In the genomic region with DNA sequence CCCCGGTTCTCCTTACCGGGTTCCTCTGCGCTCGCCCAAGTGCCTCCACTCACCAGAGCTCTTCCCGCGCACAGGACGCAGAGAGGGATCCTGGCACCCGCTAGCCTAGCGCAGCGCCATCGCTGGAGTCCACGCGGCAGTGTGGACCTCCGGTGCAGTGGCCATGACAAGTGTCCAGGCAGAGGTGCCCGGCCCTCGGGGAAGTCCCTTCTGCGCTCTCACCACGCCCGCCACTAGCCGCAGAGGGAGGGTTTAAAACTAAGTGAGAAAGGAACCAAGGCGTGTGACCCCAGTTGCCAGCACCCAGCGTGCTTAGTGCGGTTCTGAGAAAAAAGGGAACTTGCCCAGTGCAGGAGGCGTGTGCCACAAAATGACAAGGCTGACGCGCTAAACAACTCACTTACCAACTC, we compare ENCODE assay signal across 8 mouse cellular contexts. TPM values are rescaled to one million over a fixed set of nuclear protein-coding genes. Genes with fewer than 3 reads are reported as not detected.
DNase-seq lines count a peak whose midpoint lies in the region; ATAC-seq and TF ChIP-seq lines count a peak whose summit lies in the region.

A gene (minus strand): TSS at position 207 of the 410 bp plus-strand sequence.

- peak within 1 kb of the TSS; percentile 67 for H3K4me2 ChIP-seq in forebrain, embryonic 12.5 days
- H3K4me2 ChIP-seq in hindbrain, embryonic 12.5 days (replicated peaks), result peak within 1 kb of the TSS; percentile 53
- H3K4me2 ChIP-seq in lung, embryonic 15.5 days, result peak within 1 kb of the TSS; percentile 48
- H3K4me2 ChIP-seq in neural tube, embryonic 13.5 days, result peak within 1 kb of the TSS; percentile 54

- no peaks in the 10 kb centered on the region for H3K4me1 ChIP-seq in MEL (ENCODE audit: control insufficient read depth in 1 of 2, insufficient read depth in 2 of 2, low read length in 2 of 2)
- H3K4me1 ChIP-seq in forebrain, embryonic 12.5 days, result peaks cover 6% of the 10 kb centered on the region
- peaks cover 6% of the 10 kb centered on the region; the same call in 1 of the 2 replicates for H3K4me1 ChIP-seq in hindbrain, embryonic 12.5 days
- H3K4me1 ChIP-seq in lung, embryonic 15.5 days, result no peaks in the 10 kb centered on the region
- peaks cover 7% of the 10 kb centered on the region; the same call in 1 of the 2 replicates for H3K4me1 ChIP-seq in neural tube, embryonic 13.5 days (replicated peaks)

- ATAC-seq in forebrain, embryonic 12.5 days (ENCODE audit: low FRiP score), result peak; percentile 33; the same call in 1 of the 2 replicates
- no peak for ATAC-seq in hindbrain, embryonic 12.5 days (ENCODE audit: low FRiP score)
- no peak for ATAC-seq in lung, embryonic 15.5 days (ENCODE audit: borderline replicate concordance, extremely low read depth, low FRiP score, low TSS enrichment)
- ATAC-seq in neural tube, embryonic 13.5 days (ENCODE audit: low read depth), result no peak

- no peaks in the 10 kb centered on the region for H3K9me3 ChIP-seq in MEL (replicated peaks; ENCODE audit: insufficient read depth, low read length)
- H3K9me3 ChIP-seq in forebrain, embryonic 12.5 days, result no peaks in the 10 kb centered on the region
- H3K9me3 ChIP-seq in hindbrain, embryonic 12.5 days (replicated peaks), result no peaks in the 10 kb centered on the region
- no peaks in the 10 kb centered on the region for H3K9me3 ChIP-seq in lung, embryonic 15.5 days
- no peaks in the 10 kb centered on the region for H3K9me3 ChIP-seq in neural tube, embryonic 13.5 days

- H3K27me3 ChIP-seq in MEL (ENCODE audit: control insufficient read depth in 1 of 2, insufficient read depth in 2 of 2, low read length in 2 of 2), result peaks cover 0 to 2% of the 10 kb centered on the region in 2 experiments; a peak in 3 of 4 replicates
- peaks cover 9% of the 10 kb centered on the region for H3K27me3 ChIP-seq in forebrain, embryonic 12.5 days
- peaks cover 12% of the 10 kb centered on the region for H3K27me3 ChIP-seq in hindbrain, embryonic 12.5 days
- peaks cover 17% of the 10 kb centered on the region for H3K27me3 ChIP-seq in lung, embryonic 15.5 days
- H3K27me3 ChIP-seq in neural tube, embryonic 13.5 days, result peaks cover 14% of the 10 kb centered on the region

- peak within 1 kb of the TSS; percentile 26; the same call in 1 of the 2 replicates for H3K9ac ChIP-seq in MEL (ENCODE audit: control insufficient read depth, low read depth, low read length, poor library complexity, severe bottlenecking)
- H3K9ac ChIP-seq in forebrain, embryonic 12.5 days, result no peak within 1 kb of the TSS
- H3K9ac ChIP-seq in hindbrain, embryonic 12.5 days, result no peak within 1 kb of the TSS
- H3K9ac ChIP-seq in lung, embryonic 15.5 days, result no peak within 1 kb of the TSS
- H3K9ac ChIP-seq in neural tube, embryonic 13.5 days, result 0 out of 2 replicates have a peak within 1 kb of the TSS, but pooled peaks have one; percentile 22

- peak; percentile 10 for DNase-seq in adrenal gland, adult 2 months
- DNase-seq in adrenal gland, postnatal 4 days (ENCODE audit: low spot score in 2 of 2), result no peak
- DNase-seq in MEL (ENCODE audit: low read depth, low spot score), result peak; percentile 80
- DNase-seq in cerebellum, adult 11-12 months, result no peak

- WGBS in forebrain, embryonic 12.5 days, result 2% methylated on average over 26 of the region's 26 CpGs
- WGBS in hindbrain, embryonic 12.5 days, result 2% methylated on average over 26 of the region's 26 CpGs
- WGBS in lung, embryonic 15.5 days, result 2% methylated on average over 26 of the region's 26 CpGs
- 3% methylated on average over 26 of the region's 26 CpGs for WGBS in neural tube, embryonic 13.5 days

- no peak within 1 kb of the TSS for H3K27ac ChIP-seq in MEL (ENCODE audit: control insufficient read depth, low read depth, low read length)
- H3K27ac ChIP-seq in forebrain, embryonic 12.5 days, result no peak within 1 kb of the TSS
- no peak within 1 kb of the TSS for H3K27ac ChIP-seq in hindbrain, embryonic 12.5 days
- no peak within 1 kb of the TSS for H3K27ac ChIP-seq in lung, embryonic 15.5 days
- H3K27ac ChIP-seq in neural tube, embryonic 13.5 days (replicated peaks), result no peak within 1 kb of the TSS

- H3K4me3 ChIP-seq in MEL (ENCODE audit: control insufficient read depth in 1 of 2, insufficient read depth in 1 of 2, low read depth in 2 of 2, low read length in 2 of 2), result peak within 1 kb of the TSS; percentile 42 to 48
- H3K4me3 ChIP-seq in forebrain, embryonic 12.5 days (replicated peaks), result peak within 1 kb of the TSS; percentile 33
- peak within 1 kb of the TSS; percentile 20 for H3K4me3 ChIP-seq in hindbrain, embryonic 12.5 days
- peak within 1 kb of the TSS; percentile 14; the same call in 1 of the 2 replicates for H3K4me3 ChIP-seq in lung, embryonic 15.5 days
- H3K4me3 ChIP-seq in neural tube, embryonic 13.5 days, result peak within 1 kb of the TSS; percentile 27

- no peak for TF ChIP-seq EP300 in MEL (IDR thresholded peaks at IDR 0.05; ENCODE audit: low read depth in 1 of 2, low read length in 2 of 2)

- no peaks in the 10 kb centered on the region for H3K79me2 ChIP-seq in MEL (ENCODE audit: control insufficient read depth, insufficient read depth, low read length, poor library complexity)

- TF ChIP-seq POLR2A in MEL (IDR thresholded peaks at IDR 0.05; ENCODE audit: control insufficient read depth in 1 of 2, insufficient read depth in 1 of 2, low read depth in 1 of 2, low read length in 2 of 2, poor library complexity in 1 of 2), result no peak

- no peak for TF ChIP-seq RAD21 in MEL (IDR thresholded peaks at IDR 0.05; ENCODE audit: low read depth, low read length)

- H3K36me3 ChIP-seq in MEL (ENCODE audit: control insufficient read depth in 1 of 2, insufficient read depth in 2 of 2, low read length in 2 of 2), result no peaks in the 10 kb centered on the region
- H3K36me3 ChIP-seq in forebrain, embryonic 12.5 days (replicated peaks), result no peaks in the 10 kb centered on the region
- no peaks in the 10 kb centered on the region for H3K36me3 ChIP-seq in hindbrain, embryonic 12.5 days
- no peaks in the 10 kb centered on the region for H3K36me3 ChIP-seq in lung, embryonic 15.5 days
- H3K36me3 ChIP-seq in neural tube, embryonic 13.5 days, result no peaks in the 10 kb centered on the region

- no peak for TF ChIP-seq CTCF in MEL (IDR thresholded peaks at IDR 0.05 in 2 of 3, conservative IDR thresholded peaks at IDR 0.05 in 1 of 3; ENCODE audit: control insufficient read depth in 1 of 3, insufficient read depth in 1 of 3, low read depth in 2 of 3, low read length in 3 of 3, poor library complexity in 1 of 3, severe bottlenecking in 1 of 3)

TF ChIP-seq in MEL, 35 proteins besides CTCF, POLR2A, EP300 and RAD21:
- TF ChIP-seq ZC3H11A (IDR thresholded peaks at IDR 0.05; ENCODE audit: low read depth, low read length) (no peak), MAX (IDR thresholded peaks at IDR 0.05; ENCODE audit: low read length) (peak; percentile 39; the same call in 1 of the 2 replicates), MAZ (IDR thresholded peaks at IDR 0.05; ENCODE audit: low read depth, low read length) (no peak), POLR2AphosphoS5 (IDR thresholded peaks at IDR 0.05; ENCODE audit: borderline replicate concordance, low read depth, low read length) (no peak), NELFE (IDR thresholded peaks at IDR 0.05; ENCODE audit: low read depth, low read length) (no peak), HCFC1 (IDR thresholded peaks at IDR 0.05; ENCODE audit: low read depth, low read length) (no peak), ZNF384 (IDR thresholded peaks at IDR 0.05; ENCODE audit: low read depth, low read length) (no peak), POLR2AphosphoS2 (IDR thresholded peaks at IDR 0.05; ENCODE audit: low read length) (no peak), KAT2A (conservative IDR thresholded peaks at IDR 0.05; ENCODE audit: low read depth, low read length) (no peak), SIN3A (IDR thresholded peaks at IDR 0.05; ENCODE audit: low read length) (no peak), RCOR1 (IDR thresholded peaks at IDR 0.05; ENCODE audit: low read depth, low read length) (no peak), MYB (IDR thresholded peaks at IDR 0.05; ENCODE audit: low read depth, low read length) (no peak), CHD1 (IDR thresholded peaks at IDR 0.05; ENCODE audit: low read depth, low read length) (no peak), ZKSCAN1 (IDR thresholded peaks at IDR 0.05; ENCODE audit: low read depth, low read length) (no peak), NRF1 (IDR thresholded peaks at IDR 0.05; ENCODE audit: insufficient read depth, low read depth, low read length, poor library complexity, severe bottlenecking) (no peak), MXI1 (IDR thresholded peaks at IDR 0.05; ENCODE audit: low read depth, low read length) (peak; percentile 43; the same call in 1 of the 2 replicates), ETS1 (IDR thresholded peaks at IDR 0.05; ENCODE audit: low read depth, low read length) (no peak), MYC (IDR thresholded peaks at IDR 0.05; ENCODE audit: low read depth, low read length) (peak; percentile 73), USF1 (IDR thresholded peaks at IDR 0.05; ENCODE audit: low read depth, low read length) (no peak)

RNA-seq across cellular contexts. Expression of the gene that starts here (rescaled TPM):
- under 1 TPM; 0.10 to 0.32 TPM for total RNA-seq in adrenal gland, adult 2 months (2021)
- polyA plus RNA-seq in adrenal gland, adult 2 months (2012; rRNA removed), result 0.03 and 0.21 TPM in 2 replicates
- total RNA-seq in adrenal gland, postnatal 4 days (2021), result under 1 TPM; 0.14 to 0.31 TPM
- total RNA-seq in MEL (2012; rRNA removed), result 0.19 and 0.39 TPM in 2 replicates
- polyA plus RNA-seq in MEL (2012; ENCODE audit: insufficient read depth in 1 of 2, insufficient read length in 2 of 2, low read depth in 1 of 2, low replicate concordance in 2 of 2, missing spikeins in 1 of 2), result under 1 TPM in 1 of 2 experiments, not detected in 1; 0.11 TPM
- not detected in 2 replicates for polyA plus RNA-seq in forebrain, embryonic 12.5 days (2016; fragmentation: Nextera tagmentation; extraction: Ambion mirVana)
- 0.14 TPM in 1 of 2 replicates, not detected in the other for polyA plus RNA-seq in hindbrain, embryonic 12.5 days (2016; fragmentation: Nextera tagmentation; extraction: Ambion mirVana)
- 0.06 and 0.54 TPM in 2 replicates for polyA plus RNA-seq in lung, embryonic 15.5 days (2015; fragmentation: Nextera tagmentation; extraction: Ambion mirVana)
- 0.10 and 0.17 TPM in 2 replicates for polyA plus RNA-seq in neural tube, embryonic 13.5 days (2015; fragmentation: Nextera tagmentation; extraction: Ambion mirVana)

Comparison
In these comparisons a context has a peak if more than half of its experiments do, and no peak if none do; other contexts are left out.
1. Peak in DNase-seq in adrenal gland, adult 2 months; RNA of the gene not detected or under 1 TPM.
2. Peak in DNase-seq, H3K4me3 ChIP-seq and H3K9ac ChIP-seq in MEL; RNA of the gene not detected or under 1 TPM.
3. Peak in ATAC-seq, H3K4me3 ChIP-seq and H3K4me2 ChIP-seq in forebrain, embryonic 12.5 days; RNA of the gene not detected or under 1 TPM.